Mouse (Mus musculus): ENCODE data around the gene Dhfr.
"Not testable (repeated sequence)": the region's sequence is repeated elsewhere in the genome, so short reads cannot be mapped to it uniquely, and the experiment has no call there.

DNA sequence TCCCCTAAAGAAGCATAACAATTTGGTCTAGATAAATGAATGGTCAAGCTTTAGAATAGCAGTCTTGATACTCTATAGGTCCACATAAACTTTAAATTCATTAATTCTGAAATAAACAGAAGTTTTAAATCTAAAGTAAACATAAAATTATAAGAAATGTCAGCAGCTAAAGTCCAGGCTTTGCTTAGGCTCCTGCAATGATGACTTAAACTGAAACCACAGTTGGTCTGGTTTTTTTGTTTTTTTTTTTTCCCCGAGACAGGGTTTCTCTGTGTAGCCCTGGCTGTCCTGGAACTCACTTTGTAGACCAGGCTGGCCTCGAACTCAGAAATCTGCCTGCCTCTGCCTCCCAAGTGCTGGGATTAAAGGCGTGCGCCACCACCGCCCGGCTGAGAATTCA, 16.9 kb downstream of the Dhfr start:
- not testable (repeated sequence) for TF ChIP-seq TAL1 (conservative IDR thresholded peaks at IDR 0.05; ENCODE audit: low read depth, low read length); CTCF (IDR thresholded peaks at IDR 0.05; ENCODE audit: low read depth, low read length)

Measured in G1E (cell line).